Mouse (Mus musculus): Measurements from ENCODE around the gene Abca7. TPM values are rescaled to one million over a fixed set of nuclear protein-coding genes. Genes with fewer than 3 reads are reported as not detected.

Gene Abca7
- polyA plus RNA-seq, 1 experiment from 2014 or later, result 7.7 TPM

- Histone ChIP-seq H3K36me3 (ENCODE audit: control insufficient read depth, insufficient read depth, low read length) (peaks cover 35% of the 10 kb centered on the region), H3K9ac (ENCODE audit: low read depth, low read length) (no peak overlapping the region), H3K9me3 (ENCODE audit: control insufficient read depth, low read length) (peaks cover 11% of the 10 kb centered on the region; the same call in 1 of the 2 replicates), H3K27ac (ENCODE audit: low read depth, low read length) (no peak overlapping the region), H3K27me3 (replicated peaks; ENCODE audit: control insufficient read depth, insufficient read depth, low read length) (peaks cover 21% of the 10 kb centered on the region), H3K4me2 (no peak overlapping the region), H3K4me1 (replicated peaks; ENCODE audit: control insufficient read depth, insufficient read depth, low read length) (peaks cover 11% of the 10 kb centered on the region; the same call in 1 of the 2 replicates), H3K4me3 (ENCODE audit: low read depth, low read length) (no peak overlapping the region)
- 92% methylated on average over 6 of the region's 6 CpGs for WGBS
- DNase-seq (ENCODE audit: low spot score) (no peak), ATAC-seq (replicated peaks; ENCODE audit: low FRiP score) (no peak)
Measured at GRCm38 (mm10) chr10:80011740-80012139, 15.4 kb downstream of the Abca7 start.

DNA sequence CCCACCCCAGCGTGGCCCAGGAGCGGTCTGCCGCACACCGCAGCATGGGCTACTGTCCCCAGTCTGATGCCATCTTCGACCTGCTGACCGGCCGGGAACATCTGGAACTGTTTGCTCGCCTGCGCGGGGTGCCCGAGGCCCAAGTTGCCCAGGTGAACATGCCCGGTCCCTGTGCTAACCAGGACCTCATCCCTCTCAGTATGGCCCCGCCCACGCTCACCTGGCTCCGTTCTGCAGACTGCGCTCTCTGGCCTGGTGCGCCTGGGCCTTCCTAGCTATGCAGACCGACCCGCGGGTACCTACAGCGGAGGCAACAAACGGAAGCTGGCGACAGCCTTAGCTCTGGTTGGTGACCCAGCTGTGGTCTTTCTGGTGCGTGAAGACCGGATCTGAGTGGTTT, 17.3 kb downstream of the Abca7 start:
- Histone ChIP-seq H3K9ac (ENCODE audit: low read depth, low read length) (no peak overlapping the region), H3K36me3 (ENCODE audit: control insufficient read depth, insufficient read depth, low read length) (peaks cover 30% of the 10 kb centered on the region), H3K4me2 (no peak overlapping the region), H3K4me3 (ENCODE audit: low read depth, low read length) (no peak overlapping the region), H3K9me3 (ENCODE audit: control insufficient read depth, low read length) (peaks cover 11% of the 10 kb centered on the region; the same call in 1 of the 2 replicates), H3K27me3 (replicated peaks; ENCODE audit: control insufficient read depth, insufficient read depth, low read length) (peaks cover 21% of the 10 kb centered on the region), H3K4me1 (replicated peaks; ENCODE audit: control insufficient read depth, insufficient read depth, low read length) (peaks cover 17% of the 10 kb centered on the region), H3K27ac (ENCODE audit: low read depth, low read length) (no peak overlapping the region)
- ATAC-seq (replicated peaks; ENCODE audit: low FRiP score) (no peak), DNase-seq (ENCODE audit: low spot score) (no peak)
- WGBS, result 60% methylated on average over 25 of the region's 25 CpGs

DNA sequence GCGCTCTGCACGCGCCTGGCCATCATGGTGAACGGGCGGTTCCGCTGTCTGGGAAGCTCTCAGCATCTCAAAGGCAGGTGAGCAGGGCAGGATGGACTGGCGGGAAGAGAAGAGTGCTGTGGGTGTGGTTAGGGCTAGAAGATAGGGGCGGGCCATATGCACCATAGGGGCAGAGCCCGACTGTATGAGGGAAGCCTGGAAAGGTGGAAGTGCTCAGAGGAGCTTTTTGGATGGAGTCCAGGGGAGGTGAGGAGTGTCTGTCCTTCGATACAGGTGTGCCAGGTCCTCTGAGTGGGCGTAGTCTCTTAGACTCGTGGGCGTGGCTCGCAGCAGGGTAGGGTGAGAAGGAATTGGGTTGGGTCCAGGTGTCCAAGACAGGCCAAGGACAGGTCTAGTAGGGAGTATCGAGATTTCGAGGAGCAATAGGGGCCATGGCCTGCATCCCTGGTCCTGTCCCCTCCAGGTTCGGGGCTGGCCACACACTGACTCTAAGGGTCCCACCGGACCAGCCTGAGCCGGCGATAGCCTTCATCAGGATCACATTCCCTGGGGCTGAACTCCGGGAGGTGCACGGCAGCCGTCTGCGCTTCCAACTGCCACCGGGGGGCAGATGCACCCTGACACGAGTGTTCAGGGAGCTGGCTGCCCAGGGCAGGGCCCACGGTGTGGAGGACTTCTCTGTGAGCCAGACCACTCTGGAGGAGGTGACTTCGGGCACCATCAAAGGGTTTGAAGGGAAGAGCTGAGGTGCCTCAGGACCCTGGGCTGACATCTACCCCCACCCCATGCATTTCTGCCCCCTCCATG, 18.4 kb downstream of the Abca7 start:
- no peak for DNase-seq (ENCODE audit: low spot score)
- H3K36me3 ChIP-seq (ENCODE audit: control insufficient read depth, insufficient read depth, low read length), result peaks cover 19% of the 10 kb centered on the region
- 46% methylated on average over 28 of the region's 28 CpGs for WGBS
- H3K27me3 ChIP-seq (replicated peaks; ENCODE audit: control insufficient read depth, insufficient read depth, low read length), result peaks cover 21% of the 10 kb centered on the region
- H3K4me3 ChIP-seq (ENCODE audit: low read depth, low read length), result no peak overlapping the region
- no peak for ATAC-seq (replicated peaks; ENCODE audit: low FRiP score)
- H3K9me3 ChIP-seq (ENCODE audit: control insufficient read depth, low read length), result peaks cover 11% of the 10 kb centered on the region; the same call in 1 of the 2 replicates
- H3K4me2 ChIP-seq, result no peak overlapping the region
- H3K9ac ChIP-seq (ENCODE audit: low read depth, low read length), result no peak overlapping the region
- peaks cover 28% of the 10 kb centered on the region for H3K4me1 ChIP-seq (replicated peaks; ENCODE audit: control insufficient read depth, insufficient read depth, low read length)
- no peak overlapping the region for H3K27ac ChIP-seq (ENCODE audit: low read depth, low read length)

- ATAC-seq (replicated peaks; ENCODE audit: low FRiP score), result no peak
- Histone ChIP-seq H3K9ac (ENCODE audit: low read depth, low read length) (no peak overlapping the region), H3K36me3 (ENCODE audit: control insufficient read depth, insufficient read depth, low read length) (peaks cover 12% of the 10 kb centered on the region), H3K27ac (ENCODE audit: low read depth, low read length) (0 out of 2 replicates have a peak overlapping the region, but pooled peaks have one; percentile 79), H3K27me3 (replicated peaks; ENCODE audit: control insufficient read depth, insufficient read depth, low read length) (peaks cover 21% of the 10 kb centered on the region), H3K9me3 (ENCODE audit: control insufficient read depth, low read length) (peaks cover 4% of the 10 kb centered on the region; the same call in 1 of the 2 replicates), H3K4me3 (ENCODE audit: low read depth, low read length) (no peak overlapping the region), H3K4me2 (no peak overlapping the region), H3K4me1 (replicated peaks; ENCODE audit: control insufficient read depth, insufficient read depth, low read length) (peaks cover 37% of the 10 kb centered on the region)
- no peak for DNase-seq (ENCODE audit: low spot score)
- WGBS, result 76% methylated on average over 10 of the region's 10 CpGs
Measured at GRCm38 (mm10) chr10:80015583-80015982, 19.3 kb downstream of the Abca7 start.

GRCm38 (mm10) chr10:80016511-80016910, 20.2 kb downstream of the Abca7 start, which contains the start of gene Arhgap45:
Gene Arhgap45, plus strand, starts transcription at chr10:80016653.
- Histone ChIP-seq H3K27me3 (replicated peaks; ENCODE audit: control insufficient read depth, insufficient read depth, low read length) (peaks cover 21% of the 10 kb centered on the region), H3K27ac (ENCODE audit: low read depth, low read length) (peak within 1 kb of the TSS; percentile 79), H3K36me3 (ENCODE audit: control insufficient read depth, insufficient read depth, low read length) (peaks cover 2% of the 10 kb centered on the region; the same call in 1 of the 2 replicates), H3K9me3 (ENCODE audit: control insufficient read depth, low read length) (no peaks in the 10 kb centered on the region), H3K9ac (ENCODE audit: low read depth, low read length) (peak within 1 kb of the TSS; percentile 69), H3K4me3 (ENCODE audit: low read depth, low read length) (peak within 1 kb of the TSS; percentile 66), H3K4me1 (replicated peaks; ENCODE audit: control insufficient read depth, insufficient read depth, low read length) (peaks cover 39% of the 10 kb centered on the region), H3K4me2 (peak within 1 kb of the TSS; percentile 84)
- DNase-seq (ENCODE audit: low spot score) (no peak), ATAC-seq (replicated peaks; ENCODE audit: low FRiP score) (peak; percentile 79)
- WGBS, result 46% methylated on average over 11 of the region's 11 CpGs

DNA sequence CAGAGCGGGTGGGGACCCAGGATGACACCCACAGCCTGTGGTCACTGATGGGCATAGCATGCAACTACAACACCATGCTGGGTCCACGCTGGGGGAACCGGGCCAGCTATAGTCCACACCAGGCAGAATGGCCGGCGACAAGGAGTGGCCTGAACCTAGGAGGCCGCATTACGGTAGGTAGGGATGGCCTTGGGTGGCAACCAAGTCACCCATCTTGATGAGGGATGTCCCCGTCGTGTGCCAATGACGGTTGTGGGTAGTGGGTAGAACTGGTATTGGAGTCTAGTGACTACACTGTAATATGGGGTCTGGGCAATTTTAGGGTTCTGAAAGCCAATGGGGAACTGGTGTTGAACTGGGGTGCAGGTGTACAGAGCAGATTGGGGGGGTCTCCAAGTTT, 20.6 kb downstream of the Abca7 start:
- DNase-seq (ENCODE audit: low spot score), result no peak
- peak overlapping the region; percentile 79 for H3K27ac ChIP-seq (ENCODE audit: low read depth, low read length)
- peak overlapping the region; percentile 66 for H3K4me3 ChIP-seq (ENCODE audit: low read depth, low read length)
- H3K9me3 ChIP-seq (ENCODE audit: control insufficient read depth, low read length), result no peaks in the 10 kb centered on the region
- peaks cover 39% of the 10 kb centered on the region for H3K4me1 ChIP-seq (replicated peaks; ENCODE audit: control insufficient read depth, insufficient read depth, low read length)
- peaks cover 21% of the 10 kb centered on the region for H3K27me3 ChIP-seq (replicated peaks; ENCODE audit: control insufficient read depth, insufficient read depth, low read length)
- H3K36me3 ChIP-seq (ENCODE audit: control insufficient read depth, insufficient read depth, low read length), result 0 out of 2 replicates have a peak, but pooled peaks cover 3% of the 10 kb centered on the region
- peak overlapping the region; percentile 84 for H3K4me2 ChIP-seq
- peak overlapping the region; percentile 69 for H3K9ac ChIP-seq (ENCODE audit: low read depth, low read length)
- ATAC-seq (replicated peaks; ENCODE audit: low FRiP score), result peak; percentile 22; the same call in 1 of the 2 replicates
- WGBS, result 58% methylated on average over 10 of the region's 10 CpGs

GRCm38 (mm10) chr10:80017361-80017760, 21.1 kb downstream of the Abca7 start:
- H3K9ac ChIP-seq (ENCODE audit: low read depth, low read length), result peak overlapping the region; percentile 69
- H3K4me2 ChIP-seq, result peak overlapping the region; percentile 84
- H3K9me3 ChIP-seq (ENCODE audit: control insufficient read depth, low read length), result no peaks in the 10 kb centered on the region
- H3K36me3 ChIP-seq (ENCODE audit: control insufficient read depth, insufficient read depth, low read length), result peaks cover 7% of the 10 kb centered on the region; the same call in 1 of the 2 replicates
- no peak for DNase-seq (ENCODE audit: low spot score)
- H3K4me3 ChIP-seq (ENCODE audit: low read depth, low read length), result peak overlapping the region; percentile 66
- H3K4me1 ChIP-seq (replicated peaks; ENCODE audit: control insufficient read depth, insufficient read depth, low read length), result peaks cover 39% of the 10 kb centered on the region
- H3K27me3 ChIP-seq (replicated peaks; ENCODE audit: control insufficient read depth, insufficient read depth, low read length), result peaks cover 21% of the 10 kb centered on the region
- WGBS, result 29% methylated on average over 3 of the region's 3 CpGs
- peak overlapping the region; percentile 90 for H3K27ac ChIP-seq (ENCODE audit: low read depth, low read length)
- peak; percentile 56 for ATAC-seq (replicated peaks; ENCODE audit: low FRiP score)

DNA sequence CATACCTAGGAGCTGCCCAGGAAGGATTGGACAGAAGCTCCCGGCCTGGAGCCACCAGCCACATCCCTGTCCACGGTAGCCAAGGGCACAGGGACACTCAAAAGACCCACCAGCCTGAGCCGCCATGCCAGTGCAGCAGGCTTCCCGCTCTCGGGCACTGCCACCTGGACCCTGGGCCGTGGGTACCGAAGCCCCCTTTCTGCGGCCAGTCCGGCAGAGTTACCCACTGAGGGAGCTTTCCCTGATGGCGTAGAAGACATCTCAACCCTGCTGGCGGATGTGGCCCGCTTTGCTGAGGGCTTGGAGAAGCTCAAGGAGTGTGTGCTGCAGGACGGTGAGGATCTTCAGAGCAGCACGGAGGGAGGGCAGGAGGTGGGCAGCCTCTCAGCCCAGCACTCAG, 21.5 kb downstream of the Abca7 start:
- ATAC-seq (replicated peaks; ENCODE audit: low FRiP score) (no peak), DNase-seq (ENCODE audit: low spot score) (no peak)
- H3K27me3 ChIP-seq (replicated peaks; ENCODE audit: control insufficient read depth, insufficient read depth, low read length), result peaks cover 21% of the 10 kb centered on the region
- H3K4me3 ChIP-seq (ENCODE audit: low read depth, low read length), result peak overlapping the region; percentile 66
- WGBS, result 52% methylated on average over 14 of the region's 14 CpGs
- no peaks in the 10 kb centered on the region for H3K9me3 ChIP-seq (ENCODE audit: control insufficient read depth, low read length)
- peaks cover 39% of the 10 kb centered on the region for H3K4me1 ChIP-seq (replicated peaks; ENCODE audit: control insufficient read depth, insufficient read depth, low read length)
- peak overlapping the region; percentile 90 for H3K27ac ChIP-seq (ENCODE audit: low read depth, low read length)
- H3K4me2 ChIP-seq, result peak overlapping the region; percentile 84
- H3K9ac ChIP-seq (ENCODE audit: low read depth, low read length), result peak overlapping the region; percentile 63
- peaks cover 9% of the 10 kb centered on the region; the same call in 1 of the 2 replicates for H3K36me3 ChIP-seq (ENCODE audit: control insufficient read depth, insufficient read depth, low read length)
